Mouse (Mus musculus) 3134 (cell line): ENCODE results near the gene Gm49368.

Source experiments
- DNase-seq: peaks from one replicate; pipeline ENCODE4 v3.0.0-alpha.2; 2011; ENCODE audit warnings: low spot score; ENCODE audit not compliant: insufficient read length; ENCODE audit errors: extremely low read depth

Gm49368 gene

GRCm38 (mm10) chr7:128053061-128053460 is 9.4 kb upstream of the Gm49368 start:
- no peak for DNase-seq

- DNase-seq: no peak
Measured at GRCm38 (mm10) chr7:128056917-128057444, 5.5 kb upstream of the Gm49368 start.

GRCm38 (mm10) chr7:128057860-128058259 is 4.6 kb upstream of the Gm49368 start:
- DNase-seq: no peak

- DNase-seq: no peak
Measured at GRCm38 (mm10) chr7:128058576-128058975, 3.9 kb upstream of the Gm49368 start.

GRCm38 (mm10) chr7:128059091-128059490 is 3.4 kb upstream of the Gm49368 start:
- no peak for DNase-seq

- no peak for DNase-seq
Measured at GRCm38 (mm10) chr7:128063211-128063781, 813 bp downstream of the Gm49368 start.

- no peak for DNase-seq
Measured at GRCm38 (mm10) chr7:128065547-128065946, 3.1 kb downstream of the Gm49368 start.

- DNase-seq: no peak
Measured at GRCm38 (mm10) chr7:128067847-128068246, 5.4 kb downstream of the Gm49368 start.

GRCm38 (mm10) chr7:128069844-128070243 is 7.4 kb downstream of the Gm49368 start:
- no peak for DNase-seq

- DNase-seq: no peak
Measured at GRCm38 (mm10) chr7:128071816-128072215, 9.3 kb downstream of the Gm49368 start.

- DNase-seq: no peak
Measured at GRCm38 (mm10) chr7:128080012-128080411, 17.5 kb downstream of the Gm49368 start.

- peak; percentile 14 for DNase-seq
Measured at GRCm38 (mm10) chr7:128089141-128089540, 26.7 kb downstream of the Gm49368 start.

- peak; percentile 36 for DNase-seq
Measured at GRCm38 (mm10) chr7:128098135-128098534, 35.7 kb downstream of the Gm49368 start.

- no peak for DNase-seq
Measured at GRCm38 (mm10) chr7:128100742-128101357, 38.4 kb downstream of the Gm49368 start.

GRCm38 (mm10) chr7:128105246-128105645 is 42.8 kb downstream of the Gm49368 start:
- DNase-seq: no peak

- no peak for DNase-seq
Measured at GRCm38 (mm10) chr7:128107462-128107861, 45.0 kb downstream of the Gm49368 start.

GRCm38 (mm10) chr7:128110314-128110713 is 47.8 kb downstream of the Gm49368 start:
- DNase-seq: no peak

GRCm38 (mm10) chr7:128112131-128112530 is 49.6 kb downstream of the Gm49368 start:
- DNase-seq: no peak

GRCm38 (mm10) chr7:128114371-128115105 is 52.1 kb downstream of the Gm49368 start:
- no peak for DNase-seq

GRCm38 (mm10) chr7:128115211-128115958 is 52.9 kb downstream of the Gm49368 start:
- no peak for DNase-seq

GRCm38 (mm10) chr7:128116396-128116795 is 53.9 kb downstream of the Gm49368 start:
- DNase-seq: no peak
